Mouse (Mus musculus): ENCODE data around the gene Rnf39. TPM values are rescaled to one million over a fixed set of nuclear protein-coding genes. Genes with fewer than 3 reads are reported as not detected.

The Rnf39 gene
- polyA plus RNA-seq, 1 experiment, result 0.36 TPM

DNA sequence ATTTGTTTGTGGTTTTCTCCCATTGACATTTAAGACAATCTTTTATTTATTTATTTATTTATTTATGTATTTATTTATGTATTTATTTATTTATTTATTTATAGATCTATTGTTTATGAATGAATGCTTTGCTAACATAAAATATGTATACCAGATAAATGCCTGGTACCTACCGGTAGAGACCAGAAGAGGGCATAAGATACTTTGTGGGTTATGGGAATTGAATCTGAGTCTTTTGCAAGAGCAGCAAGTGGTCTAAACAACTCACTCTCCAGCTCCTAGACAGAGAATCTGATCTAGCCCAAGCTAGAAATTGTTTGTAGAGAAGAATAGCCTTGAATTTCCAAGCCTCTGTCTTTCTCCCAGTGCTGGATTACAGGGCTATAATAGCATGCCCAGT is 42.0 kb upstream of the Rnf39 start:
- H3K36me3 ChIP-seq (ENCODE audit: control insufficient read depth, insufficient read depth, low read length), result no peaks in the 10 kb centered on the region
- no peak overlapping the region for H3K4me3 ChIP-seq (ENCODE audit: insufficient read depth, low read depth, low read length)
- 36% methylated on average over 1 of the region's 1 CpGs for WGBS
- H3K27me3 ChIP-seq (replicated peaks; ENCODE audit: control insufficient read depth, insufficient read depth, low read length), result no peaks in the 10 kb centered on the region
- no peak overlapping the region for H3K27ac ChIP-seq (ENCODE audit: insufficient read depth, low read depth, low read length)
- DNase-seq, result no peak
- TF ChIP-seq CTCF (conservative IDR thresholded peaks at IDR 0.05; ENCODE audit: insufficient read depth, insufficient read length, low read depth, low read length), result no peak
- H3K4me1 ChIP-seq (ENCODE audit: control insufficient read depth, insufficient read depth, low read length), result no peaks in the 10 kb centered on the region

DNA sequence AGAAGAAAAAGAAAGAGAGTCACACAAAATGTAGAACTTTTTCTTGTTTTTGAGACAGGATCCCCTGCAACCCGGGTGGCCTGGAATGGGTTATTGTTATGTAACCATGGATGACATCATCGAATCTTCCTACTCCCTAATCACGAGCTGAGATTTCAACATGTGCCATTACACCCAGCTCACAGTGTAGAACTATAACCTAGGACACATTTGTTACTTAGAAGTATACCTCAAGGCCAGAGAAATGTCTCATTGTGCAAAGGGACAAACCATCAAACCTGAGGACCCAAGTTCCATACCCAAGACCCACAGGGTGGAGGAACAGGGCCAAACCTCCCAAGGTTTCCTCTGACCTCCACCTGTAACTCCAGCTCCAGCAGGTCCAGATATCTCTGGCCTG is 39.1 kb upstream of the Rnf39 start:
- Histone ChIP-seq H3K27ac (ENCODE audit: insufficient read depth, low read depth, low read length) (no peak overlapping the region), H3K36me3 (ENCODE audit: control insufficient read depth, insufficient read depth, low read length) (no peaks in the 10 kb centered on the region), H3K4me1 (ENCODE audit: control insufficient read depth, insufficient read depth, low read length) (no peaks in the 10 kb centered on the region), H3K27me3 (replicated peaks; ENCODE audit: control insufficient read depth, insufficient read depth, low read length) (no peaks in the 10 kb centered on the region; the same call in 1 of the 2 replicates), H3K4me3 (ENCODE audit: insufficient read depth, low read depth, low read length) (no peak overlapping the region)
- no peak for DNase-seq
- 73% methylated on average over 3 of the region's 3 CpGs for WGBS
- no peak for TF ChIP-seq POLR2A (IDR thresholded peaks at IDR 0.05; ENCODE audit: low read depth, low read length)
- no peak for TF ChIP-seq CTCF (conservative IDR thresholded peaks at IDR 0.05; ENCODE audit: insufficient read depth, insufficient read length, low read depth, low read length)

DNA sequence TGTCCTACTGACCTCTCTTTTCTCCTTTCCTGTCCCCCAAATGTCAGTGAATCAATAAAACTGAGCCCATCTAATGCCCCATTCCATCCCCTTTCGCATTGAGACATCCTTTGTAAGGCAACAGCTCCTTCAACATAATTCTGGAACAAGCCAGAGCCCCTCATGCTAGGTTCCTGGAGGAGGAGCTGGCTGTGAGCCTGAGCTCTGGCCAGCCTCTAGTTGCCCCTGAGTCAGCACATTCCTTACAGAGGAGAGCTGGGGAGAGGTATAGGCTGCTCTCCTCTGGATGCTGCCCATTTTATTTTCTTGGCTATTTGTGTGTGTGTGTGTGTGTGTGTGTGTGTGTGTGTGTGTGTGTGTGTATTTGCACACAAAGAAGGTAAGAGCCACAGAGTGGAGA is 34.5 kb upstream of the Rnf39 start:
- TF ChIP-seq POLR2A (IDR thresholded peaks at IDR 0.05; ENCODE audit: low read depth, low read length) (no peak), CTCF (conservative IDR thresholded peaks at IDR 0.05; ENCODE audit: insufficient read depth, insufficient read length, low read depth, low read length) (no peak)
- no peaks in the 10 kb centered on the region for H3K4me1 ChIP-seq (ENCODE audit: control insufficient read depth, insufficient read depth, low read length)
- DNase-seq, result no peak
- H3K4me3 ChIP-seq (ENCODE audit: insufficient read depth, low read depth, low read length), result no peak overlapping the region
- WGBS, result 36% methylated on average over 1 of the region's 1 CpGs
- H3K27me3 ChIP-seq (replicated peaks; ENCODE audit: control insufficient read depth, insufficient read depth, low read length), result no peaks in the 10 kb centered on the region; the same call in 1 of the 2 replicates
- no peak overlapping the region for H3K27ac ChIP-seq (ENCODE audit: insufficient read depth, low read depth, low read length)
- H3K36me3 ChIP-seq (ENCODE audit: control insufficient read depth, insufficient read depth, low read length), result no peaks in the 10 kb centered on the region

DNA sequence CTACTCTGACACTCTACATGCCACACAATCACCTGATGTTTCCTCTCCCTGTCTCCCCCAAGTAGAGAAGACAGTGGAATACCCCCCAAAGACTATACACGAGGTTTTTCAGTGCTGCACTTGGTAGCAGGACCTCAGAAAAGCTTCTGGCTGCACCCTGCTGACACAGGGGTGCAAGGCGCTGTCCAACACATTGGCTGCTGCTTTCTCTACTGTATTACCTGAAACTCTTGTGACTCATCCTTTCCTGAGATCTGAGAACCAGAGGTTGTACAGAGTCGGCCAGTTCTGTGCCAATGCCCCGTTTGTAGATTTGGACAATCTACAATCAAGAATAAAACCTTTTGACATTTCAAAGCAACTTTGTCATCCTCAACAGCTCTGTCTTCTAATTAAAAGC is 32.9 kb upstream of the Rnf39 start:
- Histone ChIP-seq H3K27me3 (replicated peaks; ENCODE audit: control insufficient read depth, insufficient read depth, low read length) (no peaks in the 10 kb centered on the region; the same call in 1 of the 2 replicates), H3K27ac (ENCODE audit: insufficient read depth, low read depth, low read length) (no peak overlapping the region), H3K4me1 (ENCODE audit: control insufficient read depth, insufficient read depth, low read length) (no peaks in the 10 kb centered on the region), H3K4me3 (ENCODE audit: insufficient read depth, low read depth, low read length) (no peak overlapping the region), H3K36me3 (ENCODE audit: control insufficient read depth, insufficient read depth, low read length) (no peaks in the 10 kb centered on the region)
- no peak for DNase-seq
- TF ChIP-seq CTCF (conservative IDR thresholded peaks at IDR 0.05; ENCODE audit: insufficient read depth, insufficient read length, low read depth, low read length) (no peak), POLR2A (IDR thresholded peaks at IDR 0.05; ENCODE audit: low read depth, low read length) (no peak)
- 54% methylated on average over 4 of the region's 4 CpGs for WGBS

DNA sequence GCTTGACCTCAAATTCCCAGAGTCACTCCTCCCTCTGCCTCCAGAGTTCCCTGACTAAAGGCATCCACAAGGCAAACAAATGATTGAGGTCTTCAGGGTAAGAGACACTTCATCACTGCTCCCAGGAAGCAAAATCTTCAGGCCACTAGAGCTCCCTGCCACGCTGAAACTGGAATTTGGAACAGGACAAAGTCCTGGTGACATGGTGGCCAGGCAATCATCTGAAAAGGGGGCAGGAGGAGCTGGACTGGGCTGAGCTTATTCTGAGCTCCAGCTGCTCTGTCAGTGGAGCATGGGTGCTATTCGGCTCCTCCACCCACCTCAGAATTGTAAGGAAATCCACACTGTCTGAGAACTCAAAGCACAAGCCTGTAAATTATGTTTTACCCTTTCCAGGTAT is 30.7 kb upstream of the Rnf39 start:
- WGBS, result 40% methylated on average over 2 of the region's 2 CpGs

DNA sequence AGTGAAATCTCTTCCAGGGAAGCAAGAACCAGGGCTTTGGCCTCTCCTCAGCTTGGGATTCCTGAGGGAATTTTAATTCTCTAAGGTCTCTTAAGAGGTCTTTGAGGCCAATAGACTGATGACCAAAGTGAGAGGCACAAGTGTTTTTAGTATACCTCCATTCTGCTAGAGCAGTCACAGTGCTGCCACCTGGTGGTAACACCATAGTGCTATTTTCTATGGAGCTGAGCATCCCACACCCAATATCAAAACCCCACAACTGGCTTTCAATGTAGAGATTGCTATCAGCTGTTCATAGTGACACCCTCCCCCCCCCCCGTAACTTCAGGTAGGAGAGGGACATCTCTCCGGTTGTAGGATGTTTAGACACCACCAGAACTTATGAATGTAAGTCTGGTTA is 28.6 kb upstream of the Rnf39 start:
- 4% methylated on average over 2 of the region's 2 CpGs for WGBS
- no peaks in the 10 kb centered on the region for H3K27me3 ChIP-seq (replicated peaks; ENCODE audit: control insufficient read depth, insufficient read depth, low read length)
- TF ChIP-seq POLR2A (IDR thresholded peaks at IDR 0.05; ENCODE audit: low read depth, low read length), result no peak
- TF ChIP-seq CTCF (conservative IDR thresholded peaks at IDR 0.05; ENCODE audit: insufficient read depth, insufficient read length, low read depth, low read length), result peak; percentile 62
- no peaks in the 10 kb centered on the region for H3K36me3 ChIP-seq (ENCODE audit: control insufficient read depth, insufficient read depth, low read length)
- H3K27ac ChIP-seq (ENCODE audit: insufficient read depth, low read depth, low read length), result no peak overlapping the region
- no peak overlapping the region for H3K4me3 ChIP-seq (ENCODE audit: insufficient read depth, low read depth, low read length)
- peak; percentile 79 for DNase-seq
- no peaks in the 10 kb centered on the region for H3K4me1 ChIP-seq (ENCODE audit: control insufficient read depth, insufficient read depth, low read length)

More for the DNA sequence above, 30.7 kb upstream of the Rnf39 start:
- Histone ChIP-seq H3K36me3 (ENCODE audit: control insufficient read depth, insufficient read depth, low read length) (no peaks in the 10 kb centered on the region), H3K27me3 (replicated peaks; ENCODE audit: control insufficient read depth, insufficient read depth, low read length) (no peaks in the 10 kb centered on the region), H3K27ac (ENCODE audit: insufficient read depth, low read depth, low read length) (no peak overlapping the region), H3K4me1 (ENCODE audit: control insufficient read depth, insufficient read depth, low read length) (no peaks in the 10 kb centered on the region), H3K4me3 (ENCODE audit: insufficient read depth, low read depth, low read length) (no peak overlapping the region)
- peak; percentile 34 for DNase-seq
- TF ChIP-seq CTCF (conservative IDR thresholded peaks at IDR 0.05; ENCODE audit: insufficient read depth, insufficient read length, low read depth, low read length) (no peak), POLR2A (IDR thresholded peaks at IDR 0.05; ENCODE audit: low read depth, low read length) (no peak)

DNA sequence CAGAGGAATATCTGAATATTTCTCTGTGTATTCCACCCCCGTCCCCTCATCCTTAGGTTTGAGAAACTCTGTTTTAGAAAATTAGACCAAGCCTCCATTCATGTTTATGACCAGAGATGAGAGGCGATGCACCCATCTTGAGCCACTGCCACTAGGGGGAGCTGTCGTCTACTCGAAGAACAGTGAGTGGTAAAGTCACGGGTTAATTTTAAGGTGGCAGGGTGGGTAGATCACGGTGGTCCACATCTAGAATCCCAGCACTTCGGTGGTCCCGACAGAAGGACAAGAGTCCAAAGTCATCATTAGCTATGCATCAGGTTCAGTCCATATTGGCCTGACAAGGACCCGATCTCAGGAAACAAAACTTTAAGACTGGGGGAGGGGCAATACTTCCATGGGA is 27.6 kb upstream of the Rnf39 start:
- WGBS, result 12% methylated on average over 9 of the region's 9 CpGs
- Histone ChIP-seq H3K4me3 (ENCODE audit: insufficient read depth, low read depth, low read length) (no peak overlapping the region), H3K4me1 (ENCODE audit: control insufficient read depth, insufficient read depth, low read length) (no peaks in the 10 kb centered on the region), H3K36me3 (ENCODE audit: control insufficient read depth, insufficient read depth, low read length) (no peaks in the 10 kb centered on the region), H3K27ac (ENCODE audit: insufficient read depth, low read depth, low read length) (no peak overlapping the region), H3K27me3 (replicated peaks; ENCODE audit: control insufficient read depth, insufficient read depth, low read length) (no peaks in the 10 kb centered on the region)
- TF ChIP-seq POLR2A (IDR thresholded peaks at IDR 0.05; ENCODE audit: low read depth, low read length), result no peak
- peak; percentile 89 for TF ChIP-seq CTCF (conservative IDR thresholded peaks at IDR 0.05; ENCODE audit: insufficient read depth, insufficient read length, low read depth, low read length)
- DNase-seq, result peak; percentile 60

DNA sequence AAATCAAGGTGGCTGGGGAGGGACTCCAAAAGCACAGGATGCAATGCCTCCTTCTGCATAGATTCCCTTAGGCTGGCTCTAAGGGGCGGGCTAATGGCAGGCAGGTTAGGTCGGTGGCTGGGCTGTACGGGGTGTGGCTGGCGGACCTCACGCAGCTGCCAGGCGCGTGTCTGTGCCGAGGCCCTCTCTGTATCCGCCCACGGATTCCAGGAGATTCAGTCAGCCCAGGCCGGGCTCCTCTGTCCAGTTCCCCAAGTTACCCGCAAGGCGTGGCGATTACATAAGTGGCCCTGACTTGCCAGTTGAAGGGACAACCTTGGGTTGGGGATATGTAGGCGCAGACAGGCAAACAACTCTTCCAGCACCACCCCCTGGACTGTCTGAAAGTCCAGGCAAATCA is 22.5 kb upstream of the Rnf39 start:
- DNase-seq, result peak; percentile 8
- Histone ChIP-seq H3K4me1 (ENCODE audit: control insufficient read depth, insufficient read depth, low read length) (no peaks in the 10 kb centered on the region), H3K27ac (ENCODE audit: insufficient read depth, low read depth, low read length) (no peak overlapping the region), H3K4me3 (ENCODE audit: insufficient read depth, low read depth, low read length) (no peak overlapping the region), H3K27me3 (replicated peaks; ENCODE audit: control insufficient read depth, insufficient read depth, low read length) (no peaks in the 10 kb centered on the region), H3K36me3 (ENCODE audit: control insufficient read depth, insufficient read depth, low read length) (no peaks in the 10 kb centered on the region)
- no peak for TF ChIP-seq POLR2A (IDR thresholded peaks at IDR 0.05; ENCODE audit: low read depth, low read length)
- no peak for TF ChIP-seq CTCF (conservative IDR thresholded peaks at IDR 0.05; ENCODE audit: insufficient read depth, insufficient read length, low read depth, low read length)
- 41% methylated on average over 15 of the region's 15 CpGs for WGBS

Measured in kidney, adult 2 months (tissue).